Mouse (Mus musculus): ENCODE measurements at regions not wholly inside any gene's neighbourhood (a gene's known extent, or its start where the extent isn't known, plus 50 kb on each side); places are given as distances from the start of the nearest gene placed in this dataset.

- DNase-seq: no peak
These were observed 285.3 kb upstream of the Gadl1 start for GRCm38 (mm10) chr9:115623948-115624347.

DNA sequence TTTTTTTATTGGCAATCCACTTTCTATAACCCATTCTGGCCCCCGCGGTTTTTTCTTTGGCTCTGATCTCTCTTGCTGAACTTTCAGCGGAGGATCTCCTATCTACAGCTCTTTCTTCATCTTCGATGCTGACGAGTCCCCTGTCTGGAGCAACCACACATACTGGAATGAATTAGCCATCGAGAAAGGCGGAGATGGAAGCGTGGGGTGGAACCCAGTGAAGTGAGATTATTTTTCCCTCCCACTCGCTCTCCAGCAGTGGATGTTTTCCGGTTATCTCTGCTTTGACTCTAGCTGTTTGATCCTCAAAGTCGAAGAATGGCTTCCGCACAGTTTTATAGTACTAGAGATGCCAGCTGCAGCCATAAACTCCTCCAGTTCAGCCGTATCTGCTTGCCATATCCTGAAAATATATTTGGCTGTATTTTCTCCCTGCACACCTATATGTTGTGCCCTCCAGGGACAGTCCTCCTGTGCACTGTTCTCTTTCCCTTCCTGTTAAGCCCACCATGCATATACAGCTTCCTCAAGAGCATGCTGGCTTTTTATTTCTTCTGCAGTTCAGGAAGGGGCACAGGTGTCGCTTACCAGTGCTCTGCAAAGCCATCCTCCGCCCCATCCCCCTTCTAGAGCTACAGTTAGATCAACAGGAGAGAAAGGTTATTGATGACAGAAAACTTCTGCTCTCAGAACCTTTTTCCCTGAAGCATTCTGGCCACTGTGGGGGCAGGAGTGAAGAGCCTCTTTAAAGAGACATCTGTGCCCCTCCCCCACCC is 284.3 kb upstream of the Gadl1 start:
- DNase-seq: no peak

DNA sequence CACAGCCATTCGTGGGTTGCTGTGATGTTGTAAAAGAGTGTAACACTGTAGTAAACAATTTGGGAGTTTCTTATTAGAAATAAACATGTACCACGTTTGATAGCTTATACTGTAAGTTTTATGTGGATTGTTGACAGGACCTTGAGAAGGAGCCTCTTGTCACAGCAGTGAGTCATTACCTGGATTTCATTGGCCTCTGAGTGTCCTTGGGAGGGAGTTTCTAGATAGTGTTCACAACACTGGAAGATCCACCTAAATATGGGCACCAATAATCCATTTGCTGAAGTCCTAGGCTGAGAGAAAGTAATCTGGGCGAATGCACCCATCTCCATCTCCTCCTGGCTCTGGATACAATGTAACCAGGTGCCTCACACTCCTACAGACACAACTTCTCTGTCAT is 281.7 kb upstream of the Gadl1 start:
- DNase-seq: no peak

DNA sequence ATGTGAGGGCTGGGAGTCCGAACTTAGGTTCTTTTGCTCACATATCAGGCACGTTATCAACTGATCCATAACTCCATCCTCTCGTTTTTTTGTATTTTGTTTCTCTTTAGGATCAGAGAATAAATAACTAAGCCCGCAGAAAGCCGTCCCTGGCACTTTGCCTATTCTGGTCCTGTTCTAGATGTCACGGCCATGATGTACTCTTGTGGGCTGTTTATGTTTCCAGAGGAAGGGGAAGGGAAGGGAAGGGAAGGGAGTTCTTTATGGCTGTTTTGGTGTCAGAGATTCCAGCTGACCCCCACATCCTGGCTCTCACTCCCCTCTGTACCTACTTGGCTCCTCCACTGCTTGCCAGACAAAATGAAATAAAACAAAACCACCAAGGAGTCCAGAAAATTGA is 272.1 kb upstream of the Gadl1 start:
- DNase-seq: no peak

- no peak for DNase-seq
These were observed 268.5 kb upstream of the Gadl1 start for GRCm38 (mm10) chr9:115640781-115641180.

DNA sequence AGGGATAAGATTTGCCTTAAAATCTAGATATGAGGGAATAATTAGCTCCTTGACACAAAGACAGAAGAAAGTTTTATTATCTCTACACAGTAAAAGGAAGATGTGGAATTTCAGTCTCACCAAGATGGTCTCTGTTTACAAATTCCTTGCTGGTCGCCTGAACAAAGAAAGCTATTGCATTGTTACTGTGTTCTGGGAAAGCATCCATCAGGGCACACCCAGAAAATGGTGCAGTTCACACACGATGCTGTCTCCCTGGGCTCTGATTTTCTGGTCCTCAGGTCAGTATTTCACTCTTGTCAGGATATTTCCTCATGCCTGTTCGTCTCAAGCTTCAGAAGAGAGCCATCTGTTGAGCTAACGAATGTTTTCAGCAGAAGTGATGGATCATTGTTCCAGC is 267.2 kb upstream of the Gadl1 start:
- DNase-seq: no peak

GRCm38 (mm10) chr9:115644953-115645352 is 264.3 kb upstream of the Gadl1 start:
- no peak for DNase-seq

GRCm38 (mm10) chr9:115646226-115646625 is 263.0 kb upstream of the Gadl1 start:
- DNase-seq: no peak

GRCm38 (mm10) chr9:115651708-115652107 is 257.5 kb upstream of the Gadl1 start:
- DNase-seq: no peak

DNA sequence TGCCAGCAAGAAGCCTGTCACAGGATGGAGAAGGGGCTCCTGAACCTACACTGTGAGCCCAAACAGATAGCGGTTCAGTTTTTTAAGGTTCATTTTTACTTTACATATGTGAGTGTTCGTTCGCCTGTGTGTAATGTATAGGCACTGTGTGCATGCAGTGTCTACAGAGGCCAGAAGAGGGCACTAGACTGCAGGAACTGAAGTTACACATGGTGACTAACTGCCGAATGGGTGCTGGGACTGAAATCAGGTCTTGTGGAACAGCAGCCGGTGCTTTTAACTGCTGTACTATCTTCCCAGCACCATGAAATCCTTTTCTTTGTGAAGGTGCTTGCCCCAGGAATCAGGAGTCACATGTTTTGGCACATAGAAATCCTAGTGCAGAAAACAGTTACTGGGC is 256.1 kb upstream of the Gadl1 start:
- DNase-seq: no peak

DNA sequence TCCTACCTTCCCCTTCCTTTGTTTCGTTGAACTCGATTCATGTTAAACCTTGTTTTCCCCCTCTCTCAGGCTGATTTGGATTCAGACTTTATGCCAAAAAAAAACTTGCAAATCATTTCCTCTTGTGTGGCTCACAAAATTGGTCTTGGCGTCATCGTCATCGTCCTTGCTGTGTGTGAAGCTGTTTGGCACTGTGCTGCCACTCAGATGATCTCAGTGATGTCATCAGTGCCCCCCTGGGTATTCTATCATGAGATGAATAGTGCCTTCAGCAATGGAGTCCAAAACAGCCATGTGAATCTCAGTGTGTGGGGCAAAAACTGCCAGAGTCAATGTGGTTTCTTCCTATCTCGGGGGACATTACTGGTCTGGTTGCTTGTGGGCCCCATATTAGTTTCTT is 254.3 kb upstream of the Gadl1 start:
- DNase-seq: no peak

DNA sequence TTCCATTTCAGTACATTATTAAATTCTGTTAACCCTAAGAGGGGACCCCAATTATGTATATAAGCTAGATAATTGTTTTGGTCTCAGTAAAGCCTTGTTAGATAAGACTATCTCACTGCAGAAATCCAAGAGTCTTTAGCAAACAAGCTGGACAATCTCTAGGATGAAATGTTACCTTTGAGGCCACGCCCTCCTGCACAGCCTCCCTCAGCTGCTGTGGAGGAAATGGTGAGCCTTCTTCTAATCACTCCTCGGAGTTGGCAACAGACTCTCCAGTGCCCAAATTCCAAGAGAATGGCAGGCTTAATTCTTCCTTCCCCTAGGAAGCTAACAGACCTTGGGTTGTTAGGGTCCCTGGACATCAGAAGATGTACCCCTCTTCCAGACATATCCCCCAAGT is 252.7 kb upstream of the Gadl1 start:
- no peak for DNase-seq

GRCm38 (mm10) chr9:115656994-115657713 is 252.1 kb upstream of the Gadl1 start:
- no peak for DNase-seq

DNA sequence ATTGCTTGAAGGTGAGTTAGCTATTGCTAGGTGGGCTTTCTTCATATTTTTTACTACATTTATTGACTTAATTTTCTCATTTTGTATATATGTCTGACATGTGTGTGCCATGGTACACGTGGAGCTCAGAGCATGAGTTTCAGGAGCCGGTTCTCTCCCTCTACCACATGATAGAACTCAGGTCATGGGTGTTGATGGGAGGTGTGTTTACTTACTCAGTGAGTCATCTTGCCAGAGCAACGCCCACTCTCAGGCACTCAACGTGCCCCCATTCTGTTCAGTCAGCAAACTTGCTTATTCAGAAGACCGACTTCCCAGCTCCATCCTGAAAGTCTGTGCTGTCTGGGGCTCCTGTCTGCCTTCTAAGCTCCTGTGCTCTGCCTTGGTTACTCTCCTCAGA is 250.8 kb upstream of the Gadl1 start:
- no peak for DNase-seq

DNA sequence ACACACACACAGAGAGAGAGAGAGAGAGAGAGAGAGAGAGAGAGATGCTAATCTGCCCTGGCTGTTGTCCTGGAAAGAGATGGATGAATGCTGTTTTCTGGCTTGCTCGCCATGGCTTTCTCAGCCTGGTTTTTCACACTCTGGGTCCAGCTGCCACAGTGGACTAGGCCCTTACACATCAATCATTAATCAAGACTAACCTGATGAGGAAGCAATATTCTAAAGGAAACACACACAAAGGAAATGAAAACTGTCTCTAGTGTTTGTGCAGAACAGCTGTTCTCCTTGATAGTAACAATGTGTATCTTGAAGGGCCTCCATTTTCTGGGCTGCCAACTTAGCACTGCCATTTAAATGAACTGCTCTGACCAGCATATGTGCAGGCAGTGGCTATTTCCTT is 248.9 kb upstream of the Gadl1 start:
- DNase-seq: no peak

DNA sequence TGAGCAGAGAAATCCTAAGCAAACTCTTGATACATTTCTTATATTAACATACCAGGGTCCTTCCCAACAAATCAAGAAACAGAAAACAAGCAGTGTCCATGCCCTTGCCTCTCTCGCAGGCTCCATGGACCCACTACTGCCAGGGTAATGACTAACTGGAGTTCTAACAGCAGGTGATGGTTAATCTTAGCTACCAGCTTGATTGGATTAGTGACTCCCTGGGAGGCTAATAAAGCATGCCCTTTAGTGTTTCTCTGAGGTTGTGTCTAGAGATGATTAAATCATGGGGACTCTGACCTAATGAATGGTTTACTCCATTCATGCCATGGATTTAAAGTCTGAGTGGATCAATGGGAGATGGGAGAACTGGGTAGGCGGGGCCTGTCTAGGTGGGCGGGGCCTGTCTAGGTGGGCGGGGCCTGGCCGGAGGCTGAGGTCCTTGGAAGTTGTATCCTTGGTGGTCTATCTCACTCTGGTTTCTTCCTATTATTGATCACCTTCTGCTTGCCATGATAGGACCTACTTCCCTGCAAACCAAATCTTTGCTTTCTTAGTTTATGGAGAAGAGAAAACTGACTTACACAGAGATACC is 247.3 kb upstream of the Gadl1 start:
- DNase-seq: no peak

DNA sequence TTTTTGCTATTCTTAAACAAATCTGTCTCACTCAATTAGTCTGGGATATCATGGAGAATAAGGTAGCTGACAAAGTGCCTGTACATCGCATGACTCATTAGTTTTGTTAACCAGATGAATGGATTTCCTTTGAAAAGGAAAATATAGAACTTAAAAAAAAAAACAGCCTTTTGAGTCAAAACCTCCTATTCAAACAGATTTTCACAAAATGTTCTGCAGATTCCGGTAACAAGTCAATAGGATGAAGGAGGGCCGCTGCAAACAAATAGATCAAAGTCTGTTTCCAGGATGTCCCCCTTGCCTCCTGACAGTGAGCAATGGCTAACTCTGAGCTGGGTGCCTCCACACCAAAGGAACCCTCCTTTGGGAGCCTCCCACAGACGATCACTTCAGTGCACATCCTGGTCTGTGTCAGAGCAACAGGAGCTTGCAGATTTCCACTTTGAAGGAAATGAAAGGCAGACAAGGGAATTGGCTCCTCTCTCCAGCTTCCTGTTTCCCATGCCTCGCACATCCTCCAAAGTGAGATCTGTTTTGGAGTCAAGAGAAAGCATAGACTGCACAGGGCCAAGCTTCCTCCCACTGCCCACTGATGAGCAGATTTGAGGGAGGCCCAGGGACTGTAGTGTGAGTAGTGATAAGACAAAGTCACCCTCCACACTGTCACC is 243.8 kb upstream of the Gadl1 start:
- DNase-seq: no peak

- DNase-seq: no peak
These were observed 242.7 kb upstream of the Gadl1 start for GRCm38 (mm10) chr9:115666530-115666929.

DNA sequence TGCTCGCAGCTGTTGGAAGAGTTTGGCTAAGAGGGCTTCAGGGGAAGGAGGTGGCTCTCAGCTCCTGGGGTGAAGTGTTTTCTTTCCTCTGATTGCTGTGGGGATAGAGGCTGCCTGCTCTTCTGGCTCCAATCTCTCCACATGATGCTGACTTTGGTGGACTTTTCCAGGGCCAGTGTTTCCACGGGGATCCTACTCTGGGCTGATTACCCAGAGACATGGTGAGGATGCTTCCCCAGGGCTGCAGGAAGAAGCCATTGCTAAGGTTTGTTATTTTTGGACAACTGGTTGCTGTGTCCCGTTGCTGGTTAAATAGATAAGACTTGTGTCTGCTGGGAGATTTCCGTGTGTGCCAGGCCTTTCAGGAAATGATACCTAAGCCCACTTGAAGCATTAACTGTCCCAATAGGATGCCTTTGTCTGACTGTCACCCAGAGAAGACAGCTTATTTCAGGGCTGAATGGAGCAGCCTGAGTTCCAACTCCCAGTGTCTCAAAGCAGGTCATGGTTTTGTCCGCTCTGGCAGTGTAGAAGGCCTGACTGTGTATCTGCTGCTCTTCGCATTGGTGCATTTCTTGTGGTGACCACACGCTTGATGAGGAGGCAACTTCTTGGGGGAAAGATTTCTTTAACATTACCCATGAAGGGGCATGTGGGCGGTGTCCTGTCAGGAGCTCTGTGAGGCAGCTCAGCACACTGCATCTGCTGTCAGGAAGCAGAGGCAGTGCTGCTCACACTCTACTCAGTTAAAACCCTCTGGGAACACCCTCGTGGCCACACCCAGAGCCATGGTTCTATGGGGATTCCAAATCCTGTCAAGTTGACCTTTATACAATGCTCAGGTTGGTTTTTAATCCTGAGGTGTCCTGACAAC is 228.3 kb upstream of the Gadl1 start:
- DNase-seq: no peak

- DNase-seq: no peak
These were observed 227.4 kb upstream of the Gadl1 start for GRCm38 (mm10) chr9:115681841-115682240.

- no peak for DNase-seq
These were observed 225.3 kb upstream of the Gadl1 start for GRCm38 (mm10) chr9:115683951-115684350.

- DNase-seq: no peak
These were observed 222.7 kb upstream of the Gadl1 start for GRCm38 (mm10) chr9:115686605-115687004.

GRCm38 (mm10) chr9:115692837-115693236 is 216.4 kb upstream of the Gadl1 start:
- DNase-seq: no peak
